Mouse (Mus musculus) heart, embryonic 13.5 days (tissue): ENCODE results near the gene Armh3. TPM values are rescaled to one million over a fixed set of nuclear protein-coding genes. Genes with fewer than 3 reads are reported as not detected.

Experiments used
- ATAC-seq: fragments of 200-750 bp; cut with Nextera tagmentation; 2 replicates; pipeline ENCODE4 v1.8.0; 2017; ENCODE audit warnings: moderate TSS enrichment; ENCODE audit not compliant: insufficient number of reproducible peaks, low FRiP score, low TSS enrichment; ENCODE audit errors: extremely low read depth
- H3K27ac ChIP-seq: fragments of 300-500 bp; sonication (generic); replicated peaks from 2 replicates; pipeline ENCODE4 v1.5.1; 2015; ENCODE audit warnings: moderate library complexity, mild to moderate bottlenecking, inconsistent platforms
- H3K27me3 ChIP-seq: fragments of 300-500 bp; sonication (generic); replicated peaks from 2 replicates; pipeline ENCODE4 v1.6.1; 2015; ENCODE audit warnings: mild to moderate bottlenecking, inconsistent platforms
- H3K36me3 ChIP-seq: fragments of 300-500 bp; sonication (generic); 2 replicates; pipeline ENCODE4 v1.6.1; 2015; ENCODE audit warnings: mild to moderate bottlenecking, inconsistent platforms
- H3K4me1 ChIP-seq: fragments of 300-500 bp; sonication (generic); 2 replicates; pipeline ENCODE4 v1.6.1; 2015; ENCODE audit warnings: inconsistent platforms
- H3K4me2 ChIP-seq: fragments of 300-500 bp; sonication (generic); 2 replicates; pipeline ENCODE4 v1.6.1; 2015; ENCODE audit warnings: inconsistent platforms, mild to moderate bottlenecking, moderate library complexity
- H3K4me3 ChIP-seq: fragments of 300-500 bp; sonication (generic); 2 replicates; pipeline ENCODE4 v1.5.1; 2015; ENCODE audit warnings: moderate library complexity, mild to moderate bottlenecking, inconsistent platforms
- H3K9ac ChIP-seq: fragments of 300-500 bp; sonication (generic); 2 replicates; pipeline ENCODE4 v1.6.1; 2015; ENCODE audit warnings: inconsistent platforms, mild to moderate bottlenecking, moderate library complexity
- H3K9me3 ChIP-seq: fragments of 300-500 bp; sonication (generic); 2 replicates; pipeline ENCODE4 v1.6.1; 2016; ENCODE audit warnings: inconsistent platforms
- WGBS: fragments of 180-500 bp; shearing (Covaris S2); methylation state at CpG from one replicate; pipeline ENCODE4 v1.1.7; 2015; ENCODE audit warnings: mixed read lengths; 5-methylcytosine and 5-hydroxymethylcytosine counted together
- polyA plus RNA-seq: library from polyadenylated mRNA; unstranded; fragments of >200 nt; fragmentation: Nextera tagmentation; extraction: Ambion mirVana; gene quantifications from 2 replicates; pipeline ENCODE4 v1.2.1, GENCODE M21; 2015

The Armh3 gene
- polyA plus RNA-seq, 1 experiment from 2014 or later: 13.0 TPM

- Histone ChIP-seq H3K4me2 (peak within 1 kb of the TSS; percentile 78), H3K9ac (peak within 1 kb of the TSS; percentile 95), H3K4me3 (peak within 1 kb of the TSS; percentile 83), H3K27ac (peak within 1 kb of the TSS; percentile 96), H3K9me3 (no peaks in the 10 kb centered on the region), H3K27me3 (no peaks in the 10 kb centered on the region), H3K4me1 (peaks cover 35% of the 10 kb centered on the region), H3K36me3 (peaks cover 28% of the 10 kb centered on the region)
- ATAC-seq: peak; percentile 95
- under 1% methylated on average over 68 of the region's 71 CpGs for WGBS
Measured at GRCm38 (mm10) chr19:45783181-45783932, 214.9 kb downstream of the Armh3 start, which contains the start of gene Mgea5. Mgea5 (minus strand) TSS chr19:45783837.

GRCm38 (mm10) chr19:45782315-45783001 is 215.8 kb downstream of the Armh3 start:
- Histone ChIP-seq H3K9me3 (no peaks in the 10 kb centered on the region), H3K36me3 (peaks cover 37% of the 10 kb centered on the region), H3K4me1 (peaks cover 35% of the 10 kb centered on the region), H3K4me2 (peak overlapping the region; percentile 73), H3K27ac (peak overlapping the region; percentile 96), H3K9ac (peak overlapping the region; percentile 95), H3K4me3 (peak overlapping the region; percentile 83), H3K27me3 (no peaks in the 10 kb centered on the region)
- ATAC-seq: peak; percentile 39
- under 1% methylated on average over 36 of the region's 36 CpGs for WGBS

- no peak for ATAC-seq
- H3K9ac ChIP-seq: peak overlapping the region; percentile 95
- 60% methylated on average over 8 of the region's 8 CpGs for WGBS
- H3K4me3 ChIP-seq: peak overlapping the region; percentile 83
- peaks cover 35% of the 10 kb centered on the region for H3K4me1 ChIP-seq
- no peaks in the 10 kb centered on the region for H3K27me3 ChIP-seq
- peaks cover 45% of the 10 kb centered on the region for H3K36me3 ChIP-seq
- no peaks in the 10 kb centered on the region for H3K9me3 ChIP-seq
- no peak overlapping the region for H3K27ac ChIP-seq
- peak overlapping the region; percentile 73 for H3K4me2 ChIP-seq
Measured at GRCm38 (mm10) chr19:45781676-45782075, 216.6 kb downstream of the Armh3 start.

- peak overlapping the region; percentile 95; the same call in 1 of the 2 replicates for H3K9ac ChIP-seq
- H3K4me3 ChIP-seq: peak overlapping the region; percentile 83
- no peaks in the 10 kb centered on the region for H3K9me3 ChIP-seq
- peak overlapping the region; percentile 73 for H3K4me2 ChIP-seq
- H3K4me1 ChIP-seq: peaks cover 35% of the 10 kb centered on the region
- H3K27me3 ChIP-seq: no peaks in the 10 kb centered on the region
- peaks cover 58% of the 10 kb centered on the region for H3K36me3 ChIP-seq
- 77% methylated on average over 13 of the region's 13 CpGs for WGBS
- no peak overlapping the region for H3K27ac ChIP-seq
- no peak for ATAC-seq
Measured at GRCm38 (mm10) chr19:45780350-45780915, 217.9 kb downstream of the Armh3 start.

GRCm38 (mm10) chr19:45775486-45775885 is 222.8 kb downstream of the Armh3 start:
- WGBS: 69% methylated on average over 2 of the region's 2 CpGs
- H3K27ac ChIP-seq: no peak overlapping the region
- H3K36me3 ChIP-seq: peaks cover 100% of the 10 kb centered on the region
- no peak for ATAC-seq
- no peaks in the 10 kb centered on the region for H3K27me3 ChIP-seq
- H3K4me2 ChIP-seq: no peak overlapping the region
- peaks cover 14% of the 10 kb centered on the region for H3K4me1 ChIP-seq
- H3K9ac ChIP-seq: no peak overlapping the region
- H3K9me3 ChIP-seq: no peaks in the 10 kb centered on the region
- no peak overlapping the region for H3K4me3 ChIP-seq

GRCm38 (mm10) chr19:45771501-45771900 is 226.8 kb downstream of the Armh3 start:
- Histone ChIP-seq H3K4me3 (no peak overlapping the region), H3K4me2 (no peak overlapping the region), H3K27me3 (no peaks in the 10 kb centered on the region), H3K27ac (no peak overlapping the region), H3K9me3 (no peaks in the 10 kb centered on the region), H3K4me1 (no peaks in the 10 kb centered on the region), H3K36me3 (peaks cover 99% of the 10 kb centered on the region), H3K9ac (no peak overlapping the region)
- 84% methylated on average over 5 of the region's 5 CpGs for WGBS
- no peak for ATAC-seq

Other genes starting within 250 kb of the Armh3 start
- gene Npm3, start 248.9 kb downstream of the Armh3 start, polyA plus RNA-seq: 9.9 and 11.2 TPM in 2 replicates
- gene Mgea5, start 214.7 kb downstream of the Armh3 start, polyA plus RNA-seq: 32.6 and 33.4 TPM in 2 replicates
- 0.66 and 0.76 TPM in 2 replicates for gene Kcnip2, start 182.4 kb downstream of the Armh3 start, polyA plus RNA-seq
- gene Hps6, start 5.0 kb upstream of the Armh3 start, polyA plus RNA-seq: 5.9 and 6.3 TPM in 2 replicates
- 19.9 and 21.4 TPM in 2 replicates for gene Pprc1, start 46.4 kb upstream of the Armh3 start, polyA plus RNA-seq
- 64.7 and 69.7 TPM in 2 replicates for gene Ldb1, start 46.7 kb upstream of the Armh3 start, polyA plus RNA-seq
- 48.4 and 48.9 TPM in 2 replicates for gene Nolc1, start 77.4 kb upstream of the Armh3 start, polyA plus RNA-seq
- gene Elovl3, start 133.4 kb upstream of the Armh3 start, polyA plus RNA-seq: not detected in 2 replicates
- 0.66 and 0.74 TPM in 2 replicates for gene Pitx3, start 149.8 kb upstream of the Armh3 start, polyA plus RNA-seq
- gene Gbf1, start 154.0 kb upstream of the Armh3 start, polyA plus RNA-seq: 41.1 and 43.1 TPM in 2 replicates